Mouse (Mus musculus) kidney, adult 11 months (tissue): ENCODE data around the gene Rab9.
A peak's percentile ranks its signal among the peaks of the same experiment; 100 is the strongest.

Source experiments
- DNase-seq: peaks from one replicate; pipeline ENCODE4 v3.0.0; 2022

Gene Rab9

GRCm38 (mm10) chrX:166444552-166444951 lies 35.1 kb downstream of the Rab9 start:
- no peak for DNase-seq

GRCm38 (mm10) chrX:166440616-166441063 lies 39.0 kb downstream of the Rab9 start, which contains the start of gene Ofd1:
TSS of gene Ofd1 (minus strand) at chrX:166440704.
- DNase-seq: peak; percentile 90

- no peak for DNase-seq
These were observed 39.5 kb downstream of the Rab9 start, which contains the start of gene Trappc2 for GRCm38 (mm10) chrX:166440036-166440615. TSS of gene Trappc2 (plus strand) at chrX:166440574.

- no peak for DNase-seq
These were observed 44.9 kb downstream of the Rab9 start for GRCm38 (mm10) chrX:166434812-166435211.

GRCm38 (mm10) chrX:166416196-166416595 lies 63.5 kb downstream of the Rab9 start:
- no peak for DNase-seq

GRCm38 (mm10) chrX:166407865-166408264 lies 71.8 kb downstream of the Rab9 start:
- DNase-seq: no peak
